Mouse (Mus musculus) liver, postnatal 0 days (tissue): ENCODE results near the gene Fgd1.

Experiments
- CTCF ChIP-seq: sonication (generic); IDR thresholded peaks from 2 replicates; pipeline ENCODE4 v1.5.1; 2016; ENCODE audit warnings: antibody characterized with exemption, low read depth
- EP300 ChIP-seq: IDR thresholded peaks from 2 replicates; pipeline ENCODE4 v1.6.1; 2016; ENCODE audit warnings: antibody characterized with exemption, low read depth, mild to moderate bottlenecking

DNA sequence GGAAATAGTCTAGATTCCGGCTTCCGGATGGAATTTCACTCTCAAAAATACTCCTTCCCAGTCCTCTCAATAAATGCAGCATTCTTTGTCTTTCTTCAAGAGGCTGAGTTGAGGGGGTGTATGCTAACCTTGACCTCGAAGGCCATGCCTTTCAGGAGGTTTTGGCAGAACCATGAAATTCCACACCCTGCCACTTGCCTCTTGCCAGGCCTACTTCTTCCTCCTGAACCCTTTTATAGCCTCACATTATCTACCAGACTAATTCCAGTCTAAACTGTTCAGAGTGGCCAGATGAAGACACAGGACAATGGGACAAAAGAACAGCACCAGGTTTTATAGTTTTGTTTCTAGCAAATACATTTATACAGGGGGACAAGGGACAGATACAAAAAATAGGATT is 14.6 kb upstream of the Fgd1 start:
- TF ChIP-seq CTCF (no peak), EP300 (no peak)
